Mouse (Mus musculus): ENCODE measurements at regions not wholly inside any gene's neighbourhood (a gene's known extent, or its start where the extent isn't known, plus 50 kb on each side); places are given as distances from the start of the nearest gene placed in this dataset.

DNA sequence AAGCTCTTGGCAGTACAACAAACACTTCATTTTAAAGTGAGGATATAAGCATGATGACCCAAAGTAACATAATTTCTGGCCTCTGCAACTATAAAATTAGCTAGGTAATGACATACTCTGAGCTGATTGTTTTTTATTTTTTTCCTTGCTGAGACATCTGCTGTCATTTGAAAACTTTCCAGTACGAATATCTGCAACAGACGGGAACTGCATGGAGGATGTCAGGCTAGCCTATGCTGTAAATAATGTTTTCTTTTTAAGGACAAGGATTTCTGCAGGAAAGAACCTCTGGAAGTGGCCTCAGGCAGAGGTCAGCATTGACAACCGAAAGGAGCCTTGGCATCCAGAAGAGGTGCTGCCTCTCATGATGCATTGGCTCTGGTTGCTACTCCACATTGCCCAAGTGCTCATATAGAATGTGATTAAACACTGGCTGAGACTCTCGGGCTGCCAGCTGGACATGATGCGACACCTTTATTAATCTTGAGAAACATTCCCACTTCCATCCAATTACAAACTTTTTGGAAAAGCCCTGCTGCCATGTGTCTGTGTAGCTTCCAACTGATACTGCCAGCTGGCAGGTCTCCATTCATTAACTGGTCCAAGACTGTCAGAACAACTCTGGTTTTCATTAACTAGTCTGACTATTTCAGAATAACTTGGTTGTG is 837.9 kb downstream of the Ryr2 start:
- DNase-seq, result no peak

DNA sequence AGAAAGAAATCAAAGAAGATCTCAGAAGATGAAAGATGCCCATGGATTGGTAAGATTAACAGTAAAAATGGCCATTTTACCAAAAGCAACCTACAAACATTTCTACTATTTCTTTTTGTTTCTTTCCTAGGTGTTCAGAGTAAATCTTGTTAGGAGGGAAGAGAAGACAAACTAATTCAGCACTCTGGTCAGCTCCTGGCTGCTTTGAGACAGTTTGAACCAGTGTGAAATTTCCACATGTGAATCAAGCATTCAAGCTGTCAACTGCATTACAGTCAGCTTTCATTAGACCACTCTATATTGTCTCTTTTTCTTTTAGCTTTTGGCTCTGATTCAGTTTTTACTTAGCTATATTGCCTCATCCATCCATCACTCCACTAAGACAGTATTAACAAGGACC is 859.2 kb downstream of the Ryr2 start:
- DNase-seq, result no peak

DNA sequence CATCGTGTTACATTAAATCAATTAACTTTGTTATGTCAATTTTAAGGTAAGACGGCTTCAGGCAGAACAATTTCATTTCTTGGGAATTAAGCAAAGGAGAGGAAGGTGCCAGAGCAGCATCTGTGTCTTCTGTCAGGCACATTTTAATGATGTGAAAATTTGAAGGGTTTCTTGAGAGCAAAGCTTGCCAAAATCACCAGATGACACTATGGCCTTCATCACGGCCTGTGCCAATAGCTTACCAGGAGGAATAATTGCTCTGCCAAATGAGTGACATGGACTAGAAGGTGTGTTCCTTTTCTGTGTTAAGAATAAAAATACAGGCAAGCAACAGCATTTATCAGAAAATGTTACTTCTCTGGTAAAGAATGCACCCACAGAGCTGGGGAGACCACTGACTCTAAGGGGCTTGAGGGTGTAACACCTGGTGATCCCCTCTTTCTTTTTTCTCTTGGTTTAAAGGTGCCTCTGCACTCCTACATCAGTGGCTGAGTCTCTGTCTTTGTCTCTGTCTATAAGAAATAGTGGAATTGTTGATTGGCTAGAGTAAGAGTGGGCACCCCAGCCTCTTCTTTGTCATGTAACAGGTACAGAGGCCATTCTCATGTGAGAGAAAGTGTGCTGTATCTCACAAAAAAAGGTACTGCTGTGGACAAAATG is 856.2 kb upstream of the Chrm3 start:
- no peak for DNase-seq

DNA sequence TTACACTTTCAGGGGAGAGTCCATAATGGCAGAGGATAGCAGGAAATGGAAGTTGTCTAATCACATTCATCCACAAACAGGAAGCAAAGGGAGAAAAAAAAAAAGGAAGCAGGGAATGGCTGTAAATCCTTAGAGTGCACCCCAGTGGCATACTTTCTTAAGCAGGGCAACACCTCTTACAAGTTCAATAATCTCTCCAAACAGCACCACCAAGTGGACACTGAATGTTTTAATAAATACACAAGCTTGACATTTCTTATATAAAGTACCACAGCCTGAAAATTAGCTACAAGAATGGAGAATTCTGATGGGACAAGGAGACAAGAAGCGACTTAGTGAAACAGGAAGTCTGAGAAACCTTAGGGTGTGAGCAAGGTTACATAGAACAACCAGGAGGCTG is 849.5 kb upstream of the Chrm3 start:
- no peak for DNase-seq

DNA sequence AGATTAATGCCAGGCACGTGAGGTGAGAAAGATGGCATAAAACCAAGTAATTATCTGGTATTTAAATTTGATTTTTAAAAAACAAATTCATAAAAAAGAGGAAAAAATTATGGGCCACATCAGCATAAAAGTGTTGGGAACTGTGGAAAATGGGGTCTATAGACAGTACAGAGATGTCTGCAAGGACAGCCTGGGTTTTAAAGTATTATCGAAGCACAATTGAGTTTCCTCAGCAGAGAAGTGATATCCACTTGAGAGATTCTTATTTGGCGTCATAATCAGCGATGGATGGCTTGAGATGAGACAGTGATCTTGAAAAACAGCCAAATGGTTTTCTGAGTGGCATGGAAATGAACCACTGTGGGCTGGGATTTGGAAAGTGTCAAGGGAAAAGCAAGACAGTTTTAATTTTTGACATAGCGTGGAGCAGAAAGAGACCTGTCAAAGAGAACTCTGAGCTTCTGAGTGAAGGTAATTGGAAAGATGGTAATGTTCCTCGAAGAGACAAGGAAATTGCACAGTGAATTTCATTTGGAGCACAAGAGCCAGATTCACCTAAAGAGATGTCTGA is 844.7 kb upstream of the Chrm3 start:
- no peak for DNase-seq

DNA sequence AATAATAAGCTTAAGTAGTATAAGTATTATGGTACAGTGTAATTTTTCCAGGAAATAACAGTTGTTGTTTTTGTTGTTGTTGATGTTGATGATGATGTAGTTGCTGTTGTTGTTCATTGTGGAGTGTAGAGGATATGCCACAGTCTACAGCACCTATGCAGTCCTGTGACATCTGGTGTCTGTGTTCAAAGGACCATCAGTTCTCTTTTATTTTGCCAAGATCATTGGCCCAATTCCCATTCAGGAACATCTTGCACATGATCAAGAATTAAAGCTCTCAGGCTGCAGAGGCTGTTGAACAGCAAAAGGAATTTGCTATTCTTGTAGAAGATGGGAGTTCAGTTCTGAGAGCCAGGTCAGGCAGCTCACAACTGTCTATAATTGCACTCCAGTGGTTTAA is 841.3 kb upstream of the Chrm3 start:
- no peak for DNase-seq

DNA sequence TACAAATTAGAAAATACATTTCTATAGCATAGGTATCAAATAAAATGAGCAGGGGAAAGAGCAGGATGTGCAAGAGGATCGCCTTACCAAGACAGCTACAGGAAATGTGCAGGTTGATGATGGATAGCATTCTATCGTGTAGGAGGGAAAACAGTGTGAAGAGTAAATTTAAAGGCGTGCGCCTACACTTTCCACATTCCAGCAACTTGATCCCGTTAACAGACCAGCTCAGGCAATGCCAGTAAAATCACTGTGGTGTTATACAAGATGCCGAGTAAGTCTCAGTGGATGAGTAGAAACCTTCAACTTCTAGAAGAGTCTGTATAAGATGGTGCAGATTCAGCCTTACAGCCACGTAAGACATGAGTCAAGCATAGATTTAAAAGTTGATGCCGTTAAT is 831.8 kb upstream of the Chrm3 start:
- DNase-seq, result no peak

DNA sequence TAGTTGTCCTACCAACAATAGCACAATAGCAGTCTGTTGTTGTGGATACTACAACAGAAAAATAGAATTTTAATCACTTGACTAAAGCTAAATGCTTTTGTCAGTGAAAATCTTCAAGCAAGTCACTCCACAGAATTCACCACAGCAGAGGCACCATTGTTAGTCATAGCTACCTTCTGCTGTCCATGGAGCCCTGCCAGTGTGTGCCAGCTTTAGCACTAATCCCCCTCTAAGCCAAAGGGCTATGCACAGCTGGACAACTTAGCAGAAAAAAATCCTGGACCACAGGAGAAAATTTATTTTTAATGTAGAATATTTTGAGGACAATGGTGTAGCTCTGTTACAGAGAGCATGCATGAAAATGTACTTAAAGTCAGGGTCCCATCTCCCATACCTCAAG is 820.5 kb upstream of the Chrm3 start:
- DNase-seq, result no peak

DNA sequence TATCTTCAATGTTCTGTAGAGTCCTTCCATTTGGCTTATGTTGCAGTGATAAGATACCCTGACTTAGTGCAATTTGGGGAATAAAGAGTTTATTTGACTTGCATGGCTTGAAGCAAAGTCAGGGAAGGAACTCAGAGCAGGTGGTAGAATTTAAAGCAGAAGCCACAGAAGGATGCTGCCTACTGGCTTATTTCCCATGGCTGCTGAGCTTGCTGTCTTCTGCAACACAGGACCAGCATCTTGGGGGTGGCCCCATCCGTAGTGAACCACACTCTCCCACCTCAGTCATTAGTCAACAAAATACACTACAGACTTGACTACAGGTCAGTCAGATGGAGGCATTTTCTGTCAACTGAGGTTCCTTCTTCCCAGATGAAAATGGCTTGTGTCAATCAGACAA is 819.7 kb upstream of the Chrm3 start:
- no peak for DNase-seq

DNA sequence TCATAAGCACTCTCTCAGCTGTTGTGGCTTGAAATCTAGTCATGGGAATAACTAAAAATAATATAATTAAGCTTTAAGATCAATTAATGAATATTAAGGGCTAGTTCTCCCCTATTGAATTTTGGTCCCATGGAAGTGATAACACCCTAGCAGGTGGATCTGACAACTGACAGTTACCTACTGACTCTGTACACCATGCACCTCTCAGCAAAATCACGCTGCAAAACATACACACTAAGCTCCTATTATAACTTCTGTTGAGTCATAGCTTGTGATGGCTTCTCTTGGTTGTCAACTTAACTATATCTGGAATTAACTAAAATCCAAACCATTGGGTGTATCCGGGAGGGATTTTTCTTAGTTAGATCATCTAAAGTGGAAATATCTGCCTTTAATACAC is 817.9 kb upstream of the Chrm3 start:
- DNase-seq, result no peak

DNA sequence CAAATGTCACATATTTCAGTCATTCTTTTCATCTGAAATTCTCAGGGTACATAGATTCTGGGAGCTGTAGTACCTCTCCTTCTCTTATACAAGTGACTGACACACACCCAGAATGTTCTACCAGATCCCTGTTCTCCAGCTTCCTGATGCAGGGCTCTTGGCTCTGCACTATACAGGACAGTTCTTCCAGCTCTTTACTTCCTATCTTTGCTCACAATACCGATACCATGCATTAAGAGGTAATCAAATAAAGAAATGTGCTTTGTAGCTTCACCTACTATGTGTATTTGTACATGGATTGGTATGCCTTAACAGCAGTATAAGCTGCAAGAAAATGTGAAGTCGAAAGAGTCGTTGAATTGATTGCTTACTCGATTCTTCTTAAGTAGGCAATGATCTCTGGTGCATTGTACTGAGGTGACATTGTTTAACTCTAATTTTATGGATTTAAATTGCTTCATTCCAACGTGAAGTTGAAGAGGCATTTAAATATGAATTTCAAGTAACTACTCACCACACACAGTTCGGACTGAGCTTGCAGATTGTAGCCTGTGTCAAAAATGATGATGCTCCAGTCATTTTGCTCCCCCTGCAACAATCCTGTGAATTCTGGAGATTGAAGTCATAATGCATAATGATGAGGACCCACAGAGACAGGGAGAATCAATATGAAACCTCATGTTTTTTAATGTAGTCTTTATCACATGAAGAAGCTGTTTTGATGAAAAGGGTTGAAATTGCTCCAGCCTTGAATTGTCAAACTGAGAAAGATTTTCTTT is 817.2 kb upstream of the Chrm3 start:
- no peak for DNase-seq

DNA sequence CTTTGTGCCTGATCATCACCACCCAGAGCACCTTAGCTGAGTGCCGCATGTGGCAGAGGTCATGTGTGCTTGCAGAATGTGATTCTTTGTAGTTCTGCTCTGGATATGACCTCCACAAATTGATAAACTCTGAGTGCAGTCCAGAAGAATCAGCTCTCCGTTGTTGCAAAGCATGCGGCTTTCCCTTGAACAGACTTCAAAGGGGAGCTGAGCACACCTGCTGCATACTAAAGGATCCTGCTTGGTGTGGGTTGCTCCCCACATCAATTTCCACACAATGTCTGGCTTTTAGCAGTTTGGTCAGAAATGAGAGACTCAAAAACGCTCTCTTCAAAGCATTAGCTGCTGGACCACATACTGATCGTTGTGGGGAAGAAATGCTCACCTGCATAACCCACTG is 806.5 kb upstream of the Chrm3 start:
- DNase-seq, result no peak

DNA sequence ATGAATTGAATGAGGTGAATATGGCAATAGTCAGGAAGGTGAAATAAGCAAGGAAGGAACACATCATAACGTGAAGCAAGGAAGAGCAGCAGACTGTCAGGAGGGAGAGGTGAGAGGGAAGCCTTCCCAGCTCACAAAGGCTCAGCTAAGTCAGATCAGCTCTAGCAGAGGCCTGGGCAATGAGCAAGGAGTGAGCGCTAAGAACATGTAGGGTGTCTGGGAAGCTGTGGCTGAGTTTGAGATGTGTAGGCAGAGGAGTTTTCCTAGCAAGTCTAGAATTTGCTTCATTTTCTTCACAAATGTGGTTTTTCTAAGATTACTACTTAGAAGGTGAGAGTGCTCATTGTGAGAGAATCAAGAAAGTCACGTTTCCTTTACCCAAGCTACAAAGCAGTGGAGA is 803.5 kb upstream of the Chrm3 start:
- no peak for DNase-seq

DNA sequence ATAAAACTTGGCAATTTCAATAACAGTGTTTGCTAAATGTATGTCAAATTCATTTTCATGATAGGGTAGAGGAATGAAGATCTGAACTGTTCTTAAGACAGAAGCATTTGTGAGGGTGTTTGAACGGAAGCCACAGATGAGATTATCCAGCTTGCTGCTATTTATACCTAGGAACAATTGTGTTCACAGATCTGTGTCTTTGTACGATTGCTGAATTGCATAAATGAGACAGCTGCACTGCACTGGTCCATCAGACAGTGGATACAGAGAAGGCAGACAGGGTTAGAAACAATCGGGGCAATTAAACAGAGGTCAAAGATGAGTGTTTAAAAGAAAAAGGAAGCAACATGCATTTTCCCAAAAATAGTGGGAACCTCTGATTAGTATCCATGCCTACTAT is 786.6 kb upstream of the Chrm3 start:
- no peak for DNase-seq

DNA sequence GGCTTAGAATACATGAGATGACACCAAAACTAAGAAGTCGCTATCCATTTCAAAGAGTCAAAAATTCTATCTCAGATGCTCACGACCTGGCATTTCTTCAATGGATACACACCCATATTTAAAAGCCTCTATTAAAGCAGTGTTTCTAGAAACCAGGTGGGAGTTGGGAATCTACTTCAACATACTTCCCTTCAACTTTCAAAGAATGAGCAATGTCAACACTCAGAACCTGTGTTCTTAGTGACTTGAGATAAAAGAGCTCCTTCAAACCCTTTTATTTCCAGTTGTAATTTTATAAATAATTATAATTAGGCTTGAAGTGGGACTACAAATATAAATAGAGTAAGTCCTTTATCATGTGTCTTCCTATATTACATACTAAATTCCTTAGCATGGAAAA is 747.0 kb upstream of the Chrm3 start:
- DNase-seq, result no peak

DNA sequence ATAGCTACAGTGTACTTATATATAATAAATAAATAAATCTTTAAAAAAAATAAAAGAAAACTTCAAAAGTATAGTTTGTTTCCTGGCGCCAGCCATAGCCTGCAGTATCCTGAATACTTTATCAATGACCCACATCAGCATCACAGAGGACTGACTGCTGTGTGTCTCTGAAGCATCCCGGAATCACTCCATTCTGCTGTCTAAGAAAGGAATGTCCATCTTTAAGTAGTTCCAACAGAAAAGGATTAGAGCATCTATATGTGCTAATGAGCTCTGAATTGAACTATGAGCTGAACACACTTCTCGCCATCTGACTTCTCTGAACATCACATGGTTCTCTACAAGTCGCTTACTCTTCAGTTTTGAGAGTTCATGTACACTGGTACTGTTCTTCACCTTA is 745.8 kb upstream of the Chrm3 start:
- DNase-seq, result no peak

DNA sequence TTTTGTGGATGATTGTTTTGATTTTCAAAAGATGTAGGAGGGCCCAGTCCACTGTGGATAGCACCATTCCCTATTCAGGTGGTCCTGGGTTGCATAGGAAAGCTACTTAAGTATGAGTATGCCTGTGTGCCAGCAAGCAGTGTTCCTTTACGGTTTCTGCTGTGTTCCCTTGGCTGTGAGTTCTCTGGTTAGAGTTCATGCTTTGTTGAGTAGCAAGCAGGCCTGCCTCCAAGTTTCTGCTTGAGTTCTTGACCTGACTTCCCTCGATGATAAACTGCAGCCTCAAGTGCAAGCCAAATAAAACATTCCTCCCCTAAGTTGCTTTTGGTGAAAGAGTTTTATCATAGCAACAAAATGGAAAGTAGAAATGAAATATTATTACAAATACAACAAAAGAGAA is 744.9 kb upstream of the Chrm3 start:
- peak; percentile 3 for DNase-seq

DNA sequence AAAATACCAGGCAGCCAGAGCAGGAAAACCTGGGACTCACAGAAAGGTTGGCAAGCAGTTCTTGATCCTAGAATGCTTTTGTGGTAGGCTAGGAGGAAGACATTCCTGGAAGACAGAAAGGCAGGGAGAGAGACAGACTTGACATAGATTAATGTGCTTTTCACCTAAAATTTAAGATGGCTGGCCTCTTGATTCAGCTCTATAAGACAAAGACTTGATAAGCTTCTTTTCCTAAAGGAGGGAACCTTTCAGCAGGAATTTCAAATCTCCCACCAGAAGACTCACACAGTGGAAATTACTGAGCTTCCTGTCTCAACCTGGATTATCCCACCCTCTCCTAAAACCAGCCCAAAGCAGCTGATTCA is 738.9 kb upstream of the Chrm3 start:
- no peak for DNase-seq

DNA sequence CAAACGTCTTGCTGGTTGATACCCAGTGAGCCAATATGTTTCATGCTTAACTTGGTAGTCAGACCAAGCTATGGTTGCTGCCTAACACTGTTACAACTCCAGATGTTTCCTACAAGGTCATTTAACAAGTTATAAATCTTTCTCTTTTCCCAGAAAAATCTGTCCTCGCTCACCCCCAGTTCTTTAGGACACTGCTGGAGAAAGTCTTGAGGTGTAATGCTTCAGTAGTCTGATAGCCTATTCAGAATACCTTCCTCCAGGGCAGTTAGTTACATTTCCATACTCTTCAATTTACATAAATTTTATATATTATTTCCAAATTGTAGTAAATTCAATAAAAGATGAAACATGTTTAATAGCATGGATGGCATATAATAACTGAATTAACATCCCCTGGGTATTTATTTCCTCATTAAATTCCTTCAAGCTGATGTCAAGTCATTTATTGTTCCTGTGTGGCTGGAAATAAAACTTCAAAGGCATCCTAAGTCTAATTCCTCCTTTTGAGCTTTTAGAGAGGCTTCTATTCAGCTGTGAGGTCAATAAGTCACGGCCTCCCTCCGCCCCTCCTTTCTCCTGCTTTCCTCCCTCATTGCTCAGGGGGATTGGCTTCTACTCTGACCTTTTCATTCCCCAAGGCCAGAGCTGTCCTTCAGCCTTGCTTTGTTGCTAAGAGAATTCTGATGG is 738.4 kb upstream of the Chrm3 start:
- DNase-seq, result no peak

DNA sequence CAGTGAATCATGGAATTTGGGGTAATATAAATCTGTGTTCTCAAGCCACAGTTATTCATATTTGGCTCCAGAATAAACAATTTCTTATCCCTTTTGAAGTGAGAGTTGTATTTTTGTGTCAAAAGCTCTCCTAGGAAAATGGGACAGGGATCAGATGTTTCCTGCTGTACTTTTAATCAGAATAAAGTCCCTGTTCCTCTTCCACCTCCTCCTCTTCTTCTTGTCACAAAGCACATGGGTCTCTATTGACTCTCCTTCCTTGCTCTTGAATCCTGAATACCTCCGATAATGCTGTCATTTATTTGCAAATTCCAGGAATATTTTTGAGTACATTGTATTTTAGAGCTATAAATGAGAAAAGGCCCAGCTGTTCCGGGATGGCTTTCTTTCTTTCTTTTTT is 732.3 kb upstream of the Chrm3 start:
- no peak for DNase-seq
